In genomic region chrX:106197308-106197707, GRCm38 (mm10) we compare ENCODE assay signal across 14 mouse cellular contexts. TPM values are rescaled to one million over a fixed set of nuclear protein-coding genes. Genes with fewer than 3 reads are reported as not detected.
DNase-seq lines count a peak whose midpoint lies in the region; ATAC-seq and TF ChIP-seq lines count a peak whose summit lies in the region.
"Had no signal": no experiment of that assay in that cellular context is flagged by ENCODE, and none has a peak within 500 bp of the region (broad histone marks: within the 10 kb centered on the region; RNA-seq: fewer than 3 reads in every experiment).

No protein-coding gene starts in this region.

- H3K4me2 ChIP-seq in heart, postnatal 0 days (ENCODE audit: low read depth, low read length) = no peak overlapping the region
- no peak overlapping the region for H3K4me2 ChIP-seq in heart, embryonic 12.5 days
- no peak overlapping the region for H3K4me2 ChIP-seq in midbrain, embryonic 11.5 days
- H3K4me2 ChIP-seq: hindbrain, embryonic 13.5 days; lung, embryonic 15.5 days; midbrain, embryonic 15.5 days had no signal

- H3K9me3 ChIP-seq in heart, postnatal 0 days (replicated peaks; ENCODE audit: control insufficient read depth, low read length) = no peaks in the 10 kb centered on the region
- H3K9me3 ChIP-seq in heart, embryonic 12.5 days (replicated peaks) = no peaks in the 10 kb centered on the region
- no peaks in the 10 kb centered on the region for H3K9me3 ChIP-seq in midbrain, embryonic 11.5 days (ENCODE audit: control insufficient read depth, low read length)
- no peaks in the 10 kb centered on the region for H3K9me3 ChIP-seq in midbrain, embryonic 10.5 days (replicated peaks)
- H3K9me3 ChIP-seq: hindbrain, embryonic 13.5 days; lung, embryonic 15.5 days; midbrain, embryonic 15.5 days had no signal

- no peak overlapping the region for H3K9ac ChIP-seq in heart, postnatal 0 days (replicated peaks; ENCODE audit: low read depth, low read length)
- no peak overlapping the region for H3K9ac ChIP-seq in heart, embryonic 12.5 days
- no peak overlapping the region for H3K9ac ChIP-seq in midbrain, embryonic 11.5 days (ENCODE audit: low read length)
- H3K9ac ChIP-seq: hindbrain, embryonic 13.5 days; lung, embryonic 15.5 days; midbrain, embryonic 15.5 days had no signal

- no peak overlapping the region for H3K4me3 ChIP-seq in heart, postnatal 0 days (ENCODE audit: low read depth, low read length)
- H3K4me3 ChIP-seq in heart, embryonic 12.5 days = no peak overlapping the region
- H3K4me3 ChIP-seq in midbrain, embryonic 11.5 days (ENCODE audit: low read depth, low read length) = no peak overlapping the region
- H3K4me3 ChIP-seq in midbrain, embryonic 10.5 days = no peak overlapping the region
- H3K4me3 ChIP-seq: hindbrain, embryonic 13.5 days; lung, embryonic 15.5 days; midbrain, embryonic 15.5 days had no signal

- peak; percentile 29 for TF ChIP-seq CTCF in heart, postnatal 0 days (IDR thresholded peaks at IDR 0.05; ENCODE audit: low read depth)

- WGBS in heart, postnatal 0 days = 64% methylated on average over 5 of the region's 5 CpGs
- 58% methylated on average over 5 of the region's 5 CpGs for WGBS in heart, embryonic 12.5 days
- 65% methylated on average over 5 of the region's 5 CpGs for WGBS in midbrain, embryonic 11.5 days
- WGBS in midbrain, embryonic 10.5 days = 69% methylated on average over 5 of the region's 5 CpGs

- TF ChIP-seq EP300 in heart, postnatal 0 days (IDR thresholded peaks at IDR 0.05; ENCODE audit: low read depth) = no peak

- no peak for ATAC-seq in heart, postnatal 0 days (ENCODE audit: insufficient read depth, low read depth)
- ATAC-seq in heart, embryonic 12.5 days (ENCODE audit: insufficient number of reproducible peaks, low FRiP score) = no peak
- no peak for ATAC-seq in midbrain, embryonic 11.5 days (ENCODE audit: low FRiP score)
- ATAC-seq: midbrain, embryonic 15.5 days had no signal

- DNase-seq in heart, postnatal 0 days (ENCODE audit: low spot score) = no peak
- DNase-seq in midbrain, embryonic 11.5 days (ENCODE audit: low spot score, missing footprints) = peak; percentile 80
- no peak for DNase-seq in midbrain, embryonic 10.5 days (ENCODE audit: low spot score)
- DNase-seq in T-cell, adult 2 months (ENCODE audit: low spot score) = peak; percentile 7
- peak; percentile 28 for DNase-seq in splenic B cell, adult 2 months (ENCODE audit: low read depth, low spot score)
- DNase-seq in left cerebral cortex, adult 18-20 months (ENCODE audit: low spot score in 2 of 2) = no peak
- no peak for DNase-seq in right cerebral cortex, adult 18-20 months
- DNase-seq: cerebellum, postnatal 36 days had no signal

- no peak overlapping the region for H3K27ac ChIP-seq in heart, postnatal 0 days (ENCODE audit: low read depth)
- no peak overlapping the region for H3K27ac ChIP-seq in heart, embryonic 12.5 days (ENCODE audit: poor library complexity, severe bottlenecking)
- H3K27ac ChIP-seq in midbrain, embryonic 11.5 days (ENCODE audit: low read depth, low read length) = no peak overlapping the region
- H3K27ac ChIP-seq in midbrain, embryonic 10.5 days (replicated peaks) = no peak overlapping the region
- H3K27ac ChIP-seq: hindbrain, embryonic 13.5 days; lung, embryonic 15.5 days; midbrain, embryonic 15.5 days had no signal

- peaks cover 49% of the 10 kb centered on the region for H3K36me3 ChIP-seq in heart, postnatal 0 days (replicated peaks; ENCODE audit: control insufficient read depth, insufficient read depth, low read length)
- H3K36me3 ChIP-seq in heart, embryonic 12.5 days = peaks cover 75% of the 10 kb centered on the region
- no peaks in the 10 kb centered on the region for H3K36me3 ChIP-seq in midbrain, embryonic 11.5 days (ENCODE audit: control insufficient read depth, insufficient read depth, low read length)
- H3K36me3 ChIP-seq in midbrain, embryonic 10.5 days = peaks cover 98% of the 10 kb centered on the region
- H3K36me3 ChIP-seq in splenic B cell, adult 2 months (ENCODE audit: control insufficient read depth, insufficient read depth, low read length, poor library complexity, severe bottlenecking) = peaks cover 2% of the 10 kb centered on the region; the same call in 1 of the 2 replicates

- no peaks in the 10 kb centered on the region for H3K4me1 ChIP-seq in heart, postnatal 0 days (ENCODE audit: control insufficient read depth, insufficient read depth)
- H3K4me1 ChIP-seq in heart, embryonic 12.5 days (replicated peaks) = no peaks in the 10 kb centered on the region
- H3K4me1 ChIP-seq in midbrain, embryonic 11.5 days (ENCODE audit: control insufficient read depth, insufficient read depth, low read length) = no peaks in the 10 kb centered on the region
- no peaks in the 10 kb centered on the region for H3K4me1 ChIP-seq in midbrain, embryonic 10.5 days
- H3K4me1 ChIP-seq: hindbrain, embryonic 13.5 days; lung, embryonic 15.5 days; midbrain, embryonic 15.5 days had no signal

- H3K27me3 ChIP-seq in heart, postnatal 0 days (ENCODE audit: control insufficient read depth, insufficient read depth, low read length) = no peaks in the 10 kb centered on the region
- no peaks in the 10 kb centered on the region for H3K27me3 ChIP-seq in heart, embryonic 12.5 days (replicated peaks)
- no peaks in the 10 kb centered on the region for H3K27me3 ChIP-seq in midbrain, embryonic 11.5 days (ENCODE audit: control insufficient read depth, insufficient read depth, low read length)
- H3K27me3 ChIP-seq in midbrain, embryonic 10.5 days (ENCODE audit: low read depth, poor library complexity, severe bottlenecking) = 0 out of 2 replicates have a peak, but pooled peaks cover 5% of the 10 kb centered on the region
- H3K27me3 ChIP-seq in splenic B cell, adult 2 months (ENCODE audit: control insufficient read depth, insufficient read depth, low read length, poor library complexity, severe bottlenecking) = no peaks in the 10 kb centered on the region
- H3K27me3 ChIP-seq: hindbrain, embryonic 13.5 days; lung, embryonic 15.5 days; midbrain, embryonic 15.5 days had no signal

RNA-seq across cellular contexts. Expression of gene Pgk1, which starts 10.4 kb away (rescaled TPM):
- 801 and 911 TPM in 2 replicates for total RNA-seq in heart, postnatal 0 days (2014; rRNA removed; ENCODE audit: low replicate concordance)
- 452 and 485 TPM in 2 replicates for polyA plus RNA-seq in heart, postnatal 0 days (2015; fragmentation: Nextera tagmentation; extraction: Ambion mirVana)
- 680 and 691 TPM in 2 replicates for polyA plus RNA-seq in heart, embryonic 12.5 days (2016; fragmentation: Nextera tagmentation; extraction: Ambion mirVana)
- polyA plus RNA-seq in midbrain, embryonic 11.5 days (2014; fragmentation: Nextera tagmentation; extraction: Ambion mirVana) = 424 and 429 TPM in 2 replicates
- 480 and 609 TPM in 2 replicates for polyA plus RNA-seq in midbrain, embryonic 10.5 days (2016; fragmentation: Nextera tagmentation; extraction: Ambion mirVana)
- 100 to 1,000 TPM; 472 to 481 TPM for total RNA-seq in left cerebral cortex, adult 18-20 months (2021)

RNA-seq across cellular contexts. Expression of gene Taf9b, which starts 23.6 kb away (rescaled TPM):
- 18.6 and 21.3 TPM in 2 replicates for total RNA-seq in heart, postnatal 0 days (2014; rRNA removed; ENCODE audit: low replicate concordance)
- 19.6 and 22.1 TPM in 2 replicates for polyA plus RNA-seq in heart, postnatal 0 days (2015; fragmentation: Nextera tagmentation; extraction: Ambion mirVana)
- 21.2 and 21.6 TPM in 2 replicates for polyA plus RNA-seq in heart, embryonic 12.5 days (2016; fragmentation: Nextera tagmentation; extraction: Ambion mirVana)
- 15.7 and 18.8 TPM in 2 replicates for polyA plus RNA-seq in midbrain, embryonic 11.5 days (2014; fragmentation: Nextera tagmentation; extraction: Ambion mirVana)
- 11.3 and 13.3 TPM in 2 replicates for polyA plus RNA-seq in midbrain, embryonic 10.5 days (2016; fragmentation: Nextera tagmentation; extraction: Ambion mirVana)
- total RNA-seq in left cerebral cortex, adult 18-20 months (2021) = 10 to 100 TPM; 25.7 to 25.9 TPM

RNA-seq across cellular contexts. Expression of gene Tlr13, which starts 54.3 kb away (rescaled TPM):
- total RNA-seq in heart, postnatal 0 days (2014; rRNA removed; ENCODE audit: low replicate concordance) = 1.0 and 1.1 TPM in 2 replicates
- polyA plus RNA-seq in heart, postnatal 0 days (2015; fragmentation: Nextera tagmentation; extraction: Ambion mirVana) = 0.40 and 0.43 TPM in 2 replicates
- 0.33 and 0.49 TPM in 2 replicates for polyA plus RNA-seq in heart, embryonic 12.5 days (2016; fragmentation: Nextera tagmentation; extraction: Ambion mirVana)
- polyA plus RNA-seq in midbrain, embryonic 11.5 days (2014; fragmentation: Nextera tagmentation; extraction: Ambion mirVana) = 0.19 and 0.27 TPM in 2 replicates
- polyA plus RNA-seq in midbrain, embryonic 10.5 days (2016; fragmentation: Nextera tagmentation; extraction: Ambion mirVana) = 0.17 and 0.24 TPM in 2 replicates
- total RNA-seq in left cerebral cortex, adult 18-20 months (2021) = 1 to 10 TPM in 1 of 2 experiments, under 1 TPM in 1; 1.00 to 1.2 TPM

RNA-seq across cellular contexts. Expression of gene Fnd3c2, which starts 57.9 kb away (rescaled TPM):
- not detected in 2 replicates for total RNA-seq in heart, postnatal 0 days (2014; rRNA removed; ENCODE audit: low replicate concordance)
- not detected in 2 replicates for polyA plus RNA-seq in heart, postnatal 0 days (2015; fragmentation: Nextera tagmentation; extraction: Ambion mirVana)
- not detected in 2 replicates for polyA plus RNA-seq in heart, embryonic 12.5 days (2016; fragmentation: Nextera tagmentation; extraction: Ambion mirVana)
- not detected in 2 replicates for polyA plus RNA-seq in midbrain, embryonic 11.5 days (2014; fragmentation: Nextera tagmentation; extraction: Ambion mirVana)
- not detected in 2 replicates for polyA plus RNA-seq in midbrain, embryonic 10.5 days (2016; fragmentation: Nextera tagmentation; extraction: Ambion mirVana)
- not detected for total RNA-seq in left cerebral cortex, adult 18-20 months (2021)
- total RNA-seq: left cerebral cortex, postnatal 25 days had no signal
- polyA plus RNA-seq: hindbrain, embryonic 13.5 days; lung, embryonic 15.5 days; midbrain, embryonic 15.5 days; spleen, adult 2 months had no signal

Comparison
In these comparisons a context has a peak if more than half of its experiments do, and no peak if none do; other contexts are left out.
1. DNase-seq: peak in midbrain, embryonic 11.5 days (single experiment), T-cell, adult 2 months (single experiment) and splenic B cell, adult 2 months (single experiment); none in heart, postnatal 0 days (single experiment), midbrain, embryonic 10.5 days (single experiment), left cerebral cortex, adult 18-20 months (0 of 2) and right cerebral cortex, adult 18-20 months (single experiment).